Mouse (Mus musculus) thymus, adult 2 months (tissue): ENCODE measurements at regions not wholly inside any gene's neighbourhood (a gene's known extent, or its start where the extent isn't known, plus 50 kb on each side); places are given as distances from the start of the nearest gene placed in this dataset.

ENCODE experiments used
- CTCF ChIP-seq: fragments of 200-500 bp; IDR thresholded peaks from 2 replicates; pipeline ENCODE4 v1.5.1; 2012; ENCODE audit warnings: mild to moderate bottlenecking, control low read depth, low read length, moderate library complexity, borderline replicate concordance; ENCODE audit not compliant: control insufficient read depth, poor library complexity, insufficient read depth; ENCODE audit errors: extremely low read depth
- POLR2A ChIP-seq: fragments of 200-500 bp; IDR thresholded peaks from 2 replicates; pipeline ENCODE4 v1.6.1; 2012; ENCODE audit warnings: mild to moderate bottlenecking, low read length, control low read depth, moderate library complexity; ENCODE audit not compliant: control insufficient read depth, poor library complexity, insufficient read depth; ENCODE audit errors: extremely low read depth

DNA sequence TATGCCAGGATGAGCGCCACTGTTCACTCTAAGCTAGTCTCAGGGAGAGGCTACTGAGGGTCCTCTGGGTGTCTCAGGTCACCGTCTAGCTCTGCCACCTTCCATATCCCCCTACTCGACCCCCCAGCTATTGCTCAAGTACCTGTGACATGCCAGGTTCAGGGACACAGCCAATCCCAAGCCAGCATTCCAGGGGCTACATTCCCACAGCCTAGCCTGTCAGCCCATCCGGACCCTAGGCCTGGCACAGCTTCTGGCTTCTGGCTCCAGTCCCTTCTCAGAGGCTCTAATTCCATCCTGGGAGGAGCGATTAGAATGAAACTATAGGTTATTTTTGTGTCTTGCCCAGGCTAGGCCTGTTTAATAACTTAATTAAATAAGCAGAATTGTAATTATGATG lies 105.2 kb downstream of the 1810010D01Rik start:
- no peak for TF ChIP-seq POLR2A
- no peak for TF ChIP-seq CTCF
